Mouse (Mus musculus): Measurements from ENCODE around the gene Slc9a3.

DNA sequence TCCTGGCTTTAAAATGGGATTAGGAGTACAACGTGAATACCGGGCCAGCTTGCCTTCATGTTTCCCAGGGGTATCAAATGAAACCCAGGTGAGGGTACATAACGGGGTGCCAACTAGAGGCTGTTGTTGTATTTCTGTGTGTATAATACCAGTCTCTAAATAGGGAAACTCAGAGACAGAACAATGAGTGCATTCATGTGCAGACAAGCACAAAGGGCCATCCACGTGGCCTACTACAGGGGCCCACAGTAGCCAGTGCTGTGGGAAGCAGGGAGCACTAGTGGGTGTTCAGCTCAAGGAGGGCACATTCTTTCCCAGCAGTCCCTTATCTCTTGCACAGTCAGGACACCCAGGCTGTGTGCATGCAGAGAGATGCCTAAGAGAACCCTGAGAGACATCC, 8.7 kb upstream of the Slc9a3 start:
- TF ChIP-seq CTCF (IDR thresholded peaks at IDR 0.05; ENCODE audit: control insufficient read depth, insufficient read depth, low read length) = no peak
- TF ChIP-seq POLR2A (IDR thresholded peaks at IDR 0.05; ENCODE audit: borderline replicate concordance, control insufficient read depth, low read depth, low read length) = no peak

All from bone marrow, adult 2 months (tissue).